In genomic region chr11:118375461-118375860, GRCm38 (mm10) we compare ENCODE assay signal across 19 mouse cellular contexts. TPM values are rescaled to one million over a fixed set of nuclear protein-coding genes. Genes with fewer than 3 reads are reported as not detected.
"Had no signal": no experiment of that assay in that cellular context is flagged by ENCODE, and none has a peak within 500 bp of the region (broad histone marks: within the 10 kb centered on the region; RNA-seq: fewer than 3 reads in every experiment).

No protein-coding gene starts in this region.

- ATAC-seq: intestine, postnatal 0 days had no signal

- H3K4me1 ChIP-seq: liver, embryonic 13.5 days had no signal

- H3K9ac ChIP-seq: kidney, embryonic 15.5 days; limb, embryonic 13.5 days; liver, embryonic 13.5 days; midbrain, embryonic 12.5 days; neural tube, embryonic 13.5 days; stomach, embryonic 15.5 days had no signal

- H3K9me3 ChIP-seq: kidney, embryonic 15.5 days; limb, embryonic 13.5 days; liver, embryonic 13.5 days; midbrain, embryonic 12.5 days; neural tube, embryonic 13.5 days; stomach, embryonic 15.5 days had no signal

- H3K36me3 ChIP-seq: kidney, embryonic 15.5 days; limb, embryonic 13.5 days; liver, embryonic 13.5 days; midbrain, embryonic 12.5 days; neural tube, embryonic 13.5 days; stomach, embryonic 15.5 days had no signal

- DNase-seq: kidney, adult 2 months; kidney, postnatal 14 days; liver, embryonic 13.5 days; lung, adult 2 months; lung, postnatal 14 days; right cerebral cortex, postnatal 25 days; spleen, adult 18-20 months; thymus, adult 2 months; thymus, postnatal 14 days; thymus, postnatal 4 days had no signal

- H3K27ac ChIP-seq: kidney, embryonic 15.5 days; limb, embryonic 13.5 days; liver, embryonic 13.5 days; midbrain, embryonic 12.5 days; neural tube, embryonic 13.5 days; stomach, embryonic 15.5 days had no signal

- H3K4me2 ChIP-seq: kidney, embryonic 15.5 days; limb, embryonic 13.5 days; liver, embryonic 13.5 days; midbrain, embryonic 12.5 days; neural tube, embryonic 13.5 days; stomach, embryonic 15.5 days had no signal

- H3K27me3 ChIP-seq: kidney, embryonic 15.5 days; limb, embryonic 13.5 days; liver, embryonic 13.5 days; neural tube, embryonic 13.5 days; stomach, embryonic 15.5 days had no signal

- H3K4me3 ChIP-seq: kidney, embryonic 15.5 days; limb, embryonic 13.5 days; liver, embryonic 13.5 days; midbrain, embryonic 12.5 days; myocyte; neural tube, embryonic 13.5 days; stomach, embryonic 15.5 days had no signal

RNA-seq across cellular contexts. Expression of gene Cep295nl, which starts 33.2 kb away (rescaled TPM):
- polyA plus RNA-seq: liver, adult 2 months; liver, embryonic 13.5 days; liver, embryonic 16.5 days had no signal
